Mouse (Mus musculus): ENCODE data around the gene Ndufa11. TPM values are rescaled to one million over a fixed set of nuclear protein-coding genes. Genes with fewer than 3 reads are reported as not detected.

Gene Ndufa11
- polyA plus RNA-seq, 1 experiment from 2014 or later, result 406 TPM

- DNase-seq (ENCODE audit: low spot score) (no peak), ATAC-seq (ENCODE audit: insufficient read depth, low FRiP score, low TSS enrichment) (no peak)
- Histone ChIP-seq H3K4me3 (ENCODE audit: low read depth, low read length) (no peak overlapping the region), H3K4me2 (ENCODE audit: low read depth) (no peak overlapping the region), H3K27me3 (ENCODE audit: control insufficient read depth, insufficient read depth, low read length) (no peaks in the 10 kb centered on the region), H3K9ac (ENCODE audit: low read length) (no peak overlapping the region), H3K4me1 (ENCODE audit: control insufficient read depth, insufficient read depth, low read length) (0 out of 2 replicates have a peak, but pooled peaks cover 3% of the 10 kb centered on the region), H3K9me3 (ENCODE audit: control insufficient read depth, low read length) (no peaks in the 10 kb centered on the region), H3K27ac (ENCODE audit: low read depth, low read length) (no peak overlapping the region), H3K36me3 (ENCODE audit: control insufficient read depth, insufficient read depth, low read length) (peaks cover 19% of the 10 kb centered on the region)
- 96% methylated on average over 29 of the region's 29 CpGs for WGBS
These were observed 50.1 kb downstream of the Ndufa11 start for GRCm38 (mm10) chr17:56767531-56768135.

GRCm38 (mm10) chr17:56768941-56769340 lies 51.4 kb downstream of the Ndufa11 start:
- DNase-seq (ENCODE audit: low spot score), result no peak
- Histone ChIP-seq H3K9me3 (ENCODE audit: control insufficient read depth, low read length) (no peaks in the 10 kb centered on the region), H3K27me3 (ENCODE audit: control insufficient read depth, insufficient read depth, low read length) (no peaks in the 10 kb centered on the region), H3K36me3 (ENCODE audit: control insufficient read depth, insufficient read depth, low read length) (peaks cover 19% of the 10 kb centered on the region), H3K4me1 (ENCODE audit: control insufficient read depth, insufficient read depth, low read length) (0 out of 2 replicates have a peak, but pooled peaks cover 3% of the 10 kb centered on the region), H3K27ac (ENCODE audit: low read depth, low read length) (no peak overlapping the region), H3K4me2 (ENCODE audit: low read depth) (no peak overlapping the region), H3K9ac (ENCODE audit: low read length) (no peak overlapping the region), H3K4me3 (ENCODE audit: low read depth, low read length) (no peak overlapping the region)
- no peak for ATAC-seq (ENCODE audit: insufficient read depth, low FRiP score, low TSS enrichment)
- 89% methylated on average over 11 of the region's 11 CpGs for WGBS

DNA sequence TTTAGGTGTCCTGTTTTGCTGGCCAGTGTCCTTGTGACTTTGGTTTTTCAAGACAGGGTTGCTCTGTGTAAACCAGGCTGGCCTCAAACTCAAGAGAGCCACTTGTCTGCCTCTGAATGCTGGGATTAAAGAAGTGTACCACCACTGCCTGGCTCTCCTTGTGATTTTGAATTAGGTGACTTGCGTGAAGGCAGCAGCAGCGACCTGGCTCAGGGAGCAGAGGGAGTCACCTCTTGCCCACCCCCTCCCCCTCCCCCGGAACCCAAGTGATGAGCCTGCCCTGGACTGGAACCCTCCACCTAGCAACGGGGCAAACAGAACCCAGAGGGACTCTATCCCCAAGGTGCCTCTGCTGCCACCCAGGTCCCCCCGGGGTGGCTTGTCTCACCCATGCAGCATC lies 52.4 kb downstream of the Ndufa11 start, which contains the start of gene Prr22:
Gene Prr22 (plus strand): TSS at position 301 of the 400 bp plus-strand sequence.
- Histone ChIP-seq H3K4me1 (ENCODE audit: control insufficient read depth, insufficient read depth, low read length) (0 out of 2 replicates have a peak, but pooled peaks cover 3% of the 10 kb centered on the region), H3K36me3 (ENCODE audit: control insufficient read depth, insufficient read depth, low read length) (peaks cover 19% of the 10 kb centered on the region), H3K27me3 (ENCODE audit: control insufficient read depth, insufficient read depth, low read length) (no peaks in the 10 kb centered on the region), H3K9me3 (ENCODE audit: control insufficient read depth, low read length) (no peaks in the 10 kb centered on the region), H3K4me2 (ENCODE audit: low read depth) (no peak within 1 kb of the TSS), H3K27ac (ENCODE audit: low read depth, low read length) (no peak within 1 kb of the TSS), H3K4me3 (ENCODE audit: low read depth, low read length) (no peak within 1 kb of the TSS), H3K9ac (ENCODE audit: low read length) (no peak within 1 kb of the TSS)
- no peak for DNase-seq (ENCODE audit: low spot score)
- 96% methylated on average over 5 of the region's 5 CpGs for WGBS
- ATAC-seq (ENCODE audit: insufficient read depth, low FRiP score, low TSS enrichment), result no peak

Other genes starting within 250 kb of the Ndufa11 start
- 164 and 174 TPM in 2 replicates for gene Ptprs, start 241.3 kb upstream of the Ndufa11 start, polyA plus RNA-seq (2014; fragmentation: Nextera tagmentation; extraction: Ambion mirVana)
- not detected in 2 replicates for gene Znrf4, start 205.3 kb upstream of the Ndufa11 start, polyA plus RNA-seq (2014; fragmentation: Nextera tagmentation; extraction: Ambion mirVana)
- gene Gm20219, start 163.4 kb upstream of the Ndufa11 start, polyA plus RNA-seq (2014; fragmentation: Nextera tagmentation; extraction: Ambion mirVana), result 1.1 and 2.1 TPM in 2 replicates
- gene Safb2, start 133.2 kb upstream of the Ndufa11 start, polyA plus RNA-seq (2014; fragmentation: Nextera tagmentation; extraction: Ambion mirVana), result 51.6 and 56.8 TPM in 2 replicates
- gene Safb, start 132.9 kb upstream of the Ndufa11 start, polyA plus RNA-seq (2014; fragmentation: Nextera tagmentation; extraction: Ambion mirVana), result 114 and 120 TPM in 2 replicates
- gene 2410015M20Rik, start 108.0 kb upstream of the Ndufa11 start, polyA plus RNA-seq (2014; fragmentation: Nextera tagmentation; extraction: Ambion mirVana), result 178 and 203 TPM in 2 replicates
- gene Rpl36, start 104.4 kb upstream of the Ndufa11 start, polyA plus RNA-seq (2014; fragmentation: Nextera tagmentation; extraction: Ambion mirVana), result 1,299 and 1,352 TPM in 2 replicates
- 56.0 and 56.3 TPM in 2 replicates for gene Lonp1, start 90.9 kb upstream of the Ndufa11 start, polyA plus RNA-seq (2014; fragmentation: Nextera tagmentation; extraction: Ambion mirVana)
- gene Catsperd, start 89.6 kb upstream of the Ndufa11 start, polyA plus RNA-seq (2014; fragmentation: Nextera tagmentation; extraction: Ambion mirVana), result 0.54 and 0.92 TPM in 2 replicates
- 112 and 119 TPM in 2 replicates for gene Ranbp3, start 44.5 kb upstream of the Ndufa11 start, polyA plus RNA-seq (2014; fragmentation: Nextera tagmentation; extraction: Ambion mirVana)
- 17.3 and 17.6 TPM in 2 replicates for gene Vmac, start 255 bp downstream of the Ndufa11 start, polyA plus RNA-seq (2014; fragmentation: Nextera tagmentation; extraction: Ambion mirVana)
- gene Nrtn, start 39.8 kb downstream of the Ndufa11 start, polyA plus RNA-seq (2014; fragmentation: Nextera tagmentation; extraction: Ambion mirVana), result 5.8 and 6.3 TPM in 2 replicates
- gene Dus3l, start 47.0 kb downstream of the Ndufa11 start, polyA plus RNA-seq (2014; fragmentation: Nextera tagmentation; extraction: Ambion mirVana), result 36.6 and 42.3 TPM in 2 replicates
- gene Prr22, start 52.5 kb downstream of the Ndufa11 start, polyA plus RNA-seq (2014; fragmentation: Nextera tagmentation; extraction: Ambion mirVana), result 0.77 and 1.1 TPM in 2 replicates
- 3.9 and 4.9 TPM in 2 replicates for gene Rfx2, start 113.2 kb downstream of the Ndufa11 start, polyA plus RNA-seq (2014; fragmentation: Nextera tagmentation; extraction: Ambion mirVana)
- not detected in 2 replicates for gene Acsbg2, start 156.7 kb downstream of the Ndufa11 start, polyA plus RNA-seq (2014; fragmentation: Nextera tagmentation; extraction: Ambion mirVana)
- 0.25 and 0.41 TPM in 2 replicates for gene 1700061G19Rik, start 157.7 kb downstream of the Ndufa11 start, polyA plus RNA-seq (2014; fragmentation: Nextera tagmentation; extraction: Ambion mirVana)
- 31.2 and 36.4 TPM in 2 replicates for gene Mllt1, start 217.6 kb downstream of the Ndufa11 start, polyA plus RNA-seq (2014; fragmentation: Nextera tagmentation; extraction: Ambion mirVana)